Mouse (Mus musculus): ENCODE results near the gene Atf7ip. TPM values are rescaled to one million over a fixed set of nuclear protein-coding genes. Genes with fewer than 3 reads are reported as not detected.

Atf7ip gene
- polyA plus RNA-seq, 1 experiment from 2014 or later, result 38.2 TPM

DNA sequence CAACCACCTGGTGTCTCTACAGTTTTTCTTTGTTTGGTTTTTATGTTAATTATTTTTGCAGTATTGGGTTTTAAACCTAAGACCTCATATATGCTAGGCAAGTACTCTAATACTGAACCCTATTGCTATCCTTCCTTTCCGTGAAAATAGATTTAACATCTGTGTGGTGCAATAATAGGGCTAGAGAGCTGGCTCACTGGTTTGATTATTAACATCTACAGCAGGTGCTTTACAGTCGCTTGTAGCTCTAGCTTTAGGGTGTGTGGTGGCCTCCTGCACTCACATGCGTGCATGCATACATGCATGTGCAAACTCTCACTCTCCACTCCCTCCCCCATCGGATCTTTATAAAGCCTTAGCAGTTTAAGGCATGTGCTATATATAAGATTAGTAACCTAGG, 19.6 kb downstream of the Atf7ip start:
- ATAC-seq, result no peak
- Histone ChIP-seq H3K9ac (ENCODE audit: low read depth, low read length) (no peak overlapping the region), H3K36me3 (ENCODE audit: control insufficient read depth, insufficient read depth, low read length) (no peaks in the 10 kb centered on the region), H3K4me2 (ENCODE audit: low read length) (no peak overlapping the region), H3K9me3 (replicated peaks; ENCODE audit: control insufficient read depth, low read length, poor library complexity, severe bottlenecking) (0 out of 2 replicates have a peak, but pooled peaks cover 4% of the 10 kb centered on the region), H3K4me1 (ENCODE audit: control insufficient read depth, insufficient read depth, low read length) (peaks cover 6% of the 10 kb centered on the region), H3K27ac (ENCODE audit: low read length) (no peak overlapping the region), H3K4me3 (ENCODE audit: low read depth, low read length) (no peak overlapping the region), H3K27me3 (ENCODE audit: control insufficient read depth, insufficient read depth, low read depth, low read length) (no peaks in the 10 kb centered on the region)
- 96% methylated on average over 4 of the region's 4 CpGs for WGBS

DNA sequence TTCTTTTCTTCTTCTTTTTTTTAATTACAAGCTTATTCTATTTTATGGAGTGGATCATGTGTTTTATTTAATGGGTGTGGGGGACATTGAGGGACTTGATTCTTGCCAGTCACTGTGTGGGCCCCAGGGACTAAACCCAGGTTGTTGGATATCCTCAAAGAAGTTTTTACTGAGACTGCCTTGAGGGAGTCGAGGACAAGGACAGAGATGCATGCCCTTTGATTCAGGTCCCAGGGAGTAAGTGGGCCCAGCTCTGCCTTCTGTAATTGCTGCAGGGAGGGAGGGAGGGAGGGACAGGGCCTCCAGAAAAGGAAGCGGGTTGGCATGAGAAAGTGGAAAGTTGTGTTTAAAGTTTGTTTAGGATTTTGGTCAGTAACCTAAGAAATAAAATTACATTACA, 23.2 kb downstream of the Atf7ip start:
- no peaks in the 10 kb centered on the region for H3K27me3 ChIP-seq (ENCODE audit: control insufficient read depth, insufficient read depth, low read depth, low read length)
- H3K9me3 ChIP-seq (replicated peaks; ENCODE audit: control insufficient read depth, low read length, poor library complexity, severe bottlenecking), result 0 out of 2 replicates have a peak, but pooled peaks cover 4% of the 10 kb centered on the region
- no peak overlapping the region for H3K4me3 ChIP-seq (ENCODE audit: low read depth, low read length)
- H3K27ac ChIP-seq (ENCODE audit: low read length), result no peak overlapping the region
- no peaks in the 10 kb centered on the region for H3K36me3 ChIP-seq (ENCODE audit: control insufficient read depth, insufficient read depth, low read length)
- no peak for ATAC-seq
- no peak overlapping the region for H3K9ac ChIP-seq (ENCODE audit: low read depth, low read length)
- H3K4me2 ChIP-seq (ENCODE audit: low read length), result no peak overlapping the region
- peaks cover 11% of the 10 kb centered on the region for H3K4me1 ChIP-seq (ENCODE audit: control insufficient read depth, insufficient read depth, low read length)
- 82% methylated on average over 2 of the region's 2 CpGs for WGBS

- no peaks in the 10 kb centered on the region for H3K27me3 ChIP-seq (ENCODE audit: control insufficient read depth, insufficient read depth, low read depth, low read length)
- WGBS, result 65% methylated on average over 7 of the region's 7 CpGs
- ATAC-seq, result no peak
- H3K4me1 ChIP-seq (ENCODE audit: control insufficient read depth, insufficient read depth, low read length), result peaks cover 25% of the 10 kb centered on the region
- H3K9ac ChIP-seq (ENCODE audit: low read depth, low read length), result no peak overlapping the region
- peak overlapping the region; percentile 89 for H3K27ac ChIP-seq (ENCODE audit: low read length)
- H3K36me3 ChIP-seq (ENCODE audit: control insufficient read depth, insufficient read depth, low read length), result no peaks in the 10 kb centered on the region
- no peak overlapping the region for H3K4me3 ChIP-seq (ENCODE audit: low read depth, low read length)
- H3K4me2 ChIP-seq (ENCODE audit: low read length), result no peak overlapping the region
- H3K9me3 ChIP-seq (replicated peaks; ENCODE audit: control insufficient read depth, low read length, poor library complexity, severe bottlenecking), result no peaks in the 10 kb centered on the region
Observed at GRCm38 (mm10) chr6:136531792-136532230, 25.8 kb downstream of the Atf7ip start.

GRCm38 (mm10) chr6:136532535-136533291, 26.7 kb downstream of the Atf7ip start:
- ATAC-seq, result peak; percentile 93
- WGBS, result 8% methylated on average over 7 of the region's 7 CpGs
- Histone ChIP-seq H3K4me3 (ENCODE audit: low read depth, low read length) (peak overlapping the region; percentile 22), H3K4me1 (ENCODE audit: control insufficient read depth, insufficient read depth, low read length) (peaks cover 25% of the 10 kb centered on the region), H3K27ac (ENCODE audit: low read length) (peak overlapping the region; percentile 91), H3K36me3 (ENCODE audit: control insufficient read depth, insufficient read depth, low read length) (peaks cover 2% of the 10 kb centered on the region; the same call in 1 of the 2 replicates), H3K27me3 (ENCODE audit: control insufficient read depth, insufficient read depth, low read depth, low read length) (no peaks in the 10 kb centered on the region), H3K9me3 (replicated peaks; ENCODE audit: control insufficient read depth, low read length, poor library complexity, severe bottlenecking) (no peaks in the 10 kb centered on the region), H3K4me2 (ENCODE audit: low read length) (peak overlapping the region; percentile 47), H3K9ac (ENCODE audit: low read depth, low read length) (0 out of 2 replicates have a peak overlapping the region, but pooled peaks have one; percentile 26)

DNA sequence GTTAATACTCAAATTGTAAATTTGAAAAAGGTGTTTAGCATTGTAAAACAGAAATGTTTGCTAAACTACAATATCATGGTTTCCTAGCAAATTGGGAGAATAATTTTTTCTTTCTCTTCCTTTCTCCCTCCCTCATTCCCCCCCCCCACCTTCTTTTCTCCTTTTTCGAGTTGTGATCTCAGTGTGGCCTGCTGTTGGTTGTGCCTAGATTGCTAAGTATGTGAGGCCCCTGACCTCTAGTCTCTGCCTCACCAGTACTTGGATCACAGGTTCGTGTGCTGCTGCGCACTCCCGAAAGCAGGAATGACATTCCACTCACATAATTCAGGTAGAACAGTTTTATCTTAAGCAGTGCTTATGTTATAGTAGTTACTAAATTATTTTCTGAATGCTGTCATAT, 27.8 kb downstream of the Atf7ip start:
- Histone ChIP-seq H3K4me1 (ENCODE audit: control insufficient read depth, insufficient read depth, low read length) (peaks cover 25% of the 10 kb centered on the region), H3K4me2 (ENCODE audit: low read length) (peak overlapping the region; percentile 46), H3K9me3 (replicated peaks; ENCODE audit: control insufficient read depth, low read length, poor library complexity, severe bottlenecking) (no peaks in the 10 kb centered on the region), H3K36me3 (ENCODE audit: control insufficient read depth, insufficient read depth, low read length) (peaks cover 2% of the 10 kb centered on the region; the same call in 1 of the 2 replicates), H3K27me3 (ENCODE audit: control insufficient read depth, insufficient read depth, low read depth, low read length) (no peaks in the 10 kb centered on the region), H3K27ac (ENCODE audit: low read length) (no peak overlapping the region), H3K9ac (ENCODE audit: low read depth, low read length) (0 out of 2 replicates have a peak overlapping the region, but pooled peaks have one; percentile 35), H3K4me3 (ENCODE audit: low read depth, low read length) (no peak overlapping the region)
- ATAC-seq, result no peak
- 55% methylated on average over 4 of the region's 4 CpGs for WGBS

DNA sequence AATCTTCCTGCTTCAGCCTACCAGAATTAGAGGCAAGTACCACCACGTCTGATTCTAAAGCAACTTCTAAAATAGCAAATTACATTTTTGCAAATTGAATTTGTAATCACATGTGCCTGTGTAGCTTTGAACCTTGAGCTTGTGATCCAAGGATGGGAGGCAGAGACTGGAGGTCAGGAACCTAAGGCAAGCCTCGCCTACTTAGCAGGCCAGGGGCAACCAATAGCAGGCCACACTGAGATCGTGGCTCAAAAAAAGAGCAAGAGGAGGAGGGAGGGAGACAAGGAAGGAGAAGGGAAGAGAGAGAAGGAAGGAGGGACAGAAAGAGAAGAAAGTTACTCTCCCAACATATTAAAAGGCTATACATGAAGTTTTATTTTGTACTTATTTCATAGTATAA, 28.5 kb downstream of the Atf7ip start:
- peak overlapping the region; percentile 33 for H3K4me2 ChIP-seq (ENCODE audit: low read length)
- H3K4me3 ChIP-seq (ENCODE audit: low read depth, low read length), result no peak overlapping the region
- no peak for ATAC-seq
- no peak overlapping the region for H3K27ac ChIP-seq (ENCODE audit: low read length)
- WGBS, result 53% methylated on average over 3 of the region's 3 CpGs
- no peaks in the 10 kb centered on the region for H3K27me3 ChIP-seq (ENCODE audit: control insufficient read depth, insufficient read depth, low read depth, low read length)
- peaks cover 2% of the 10 kb centered on the region; the same call in 1 of the 2 replicates for H3K36me3 ChIP-seq (ENCODE audit: control insufficient read depth, insufficient read depth, low read length)
- H3K9me3 ChIP-seq (replicated peaks; ENCODE audit: control insufficient read depth, low read length, poor library complexity, severe bottlenecking), result no peaks in the 10 kb centered on the region
- H3K4me1 ChIP-seq (ENCODE audit: control insufficient read depth, insufficient read depth, low read length), result peaks cover 25% of the 10 kb centered on the region
- no peak overlapping the region for H3K9ac ChIP-seq (ENCODE audit: low read depth, low read length)

DNA sequence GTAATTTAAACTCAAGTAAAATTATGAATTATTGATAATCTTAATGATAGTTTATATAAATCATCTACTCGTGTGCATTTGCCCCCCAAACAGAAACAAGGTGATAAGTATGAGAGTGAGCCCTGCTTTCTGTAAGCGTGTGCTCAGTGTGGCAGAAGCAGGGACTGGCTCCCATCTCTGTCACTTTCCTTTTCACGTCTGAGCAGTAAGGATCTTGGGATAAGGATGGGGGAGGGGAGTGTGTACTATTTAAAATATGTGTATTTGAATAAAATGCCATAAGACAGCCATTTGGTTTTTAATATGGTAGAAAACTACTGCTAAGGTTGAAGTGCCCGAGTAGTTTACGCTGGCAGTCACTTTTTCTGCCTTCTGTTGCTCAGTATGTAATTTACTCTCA, 29.2 kb downstream of the Atf7ip start:
- Histone ChIP-seq H3K4me1 (ENCODE audit: control insufficient read depth, insufficient read depth, low read length) (peaks cover 25% of the 10 kb centered on the region), H3K9me3 (replicated peaks; ENCODE audit: control insufficient read depth, low read length, poor library complexity, severe bottlenecking) (no peaks in the 10 kb centered on the region), H3K27ac (ENCODE audit: low read length) (peak overlapping the region; percentile 46), H3K9ac (ENCODE audit: low read depth, low read length) (no peak overlapping the region), H3K27me3 (ENCODE audit: control insufficient read depth, insufficient read depth, low read depth, low read length) (no peaks in the 10 kb centered on the region), H3K36me3 (ENCODE audit: control insufficient read depth, insufficient read depth, low read length) (peaks cover 2% of the 10 kb centered on the region; the same call in 1 of the 2 replicates), H3K4me3 (ENCODE audit: low read depth, low read length) (peak overlapping the region; percentile 7; the same call in 1 of the 2 replicates), H3K4me2 (ENCODE audit: low read length) (0 out of 2 replicates have a peak overlapping the region, but pooled peaks have one; percentile 28)
- 44% methylated on average over 5 of the region's 5 CpGs for WGBS
- ATAC-seq, result no peak

DNA sequence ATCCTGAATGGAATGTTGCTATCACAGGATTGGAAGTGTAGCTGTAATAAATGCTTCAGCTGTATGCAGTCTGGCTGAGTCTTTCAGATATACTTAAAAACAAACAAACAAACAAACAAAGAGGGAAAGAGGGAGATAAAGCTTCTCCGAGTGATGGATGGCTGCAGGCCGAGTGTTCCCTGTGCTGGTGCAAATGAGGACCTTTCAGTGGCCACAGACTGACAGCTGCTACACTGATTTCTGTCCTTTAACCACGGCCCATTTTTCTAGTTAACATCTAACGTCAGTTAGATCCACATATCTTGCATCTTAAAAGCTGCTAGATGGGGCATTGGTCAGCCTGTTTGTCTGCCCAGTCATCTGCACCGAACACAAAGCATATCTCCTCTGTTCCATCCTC, 30.2 kb downstream of the Atf7ip start:
- Histone ChIP-seq H3K36me3 (ENCODE audit: control insufficient read depth, insufficient read depth, low read length) (peaks cover 5% of the 10 kb centered on the region), H3K27ac (ENCODE audit: low read length) (peak overlapping the region; percentile 81), H3K9me3 (replicated peaks; ENCODE audit: control insufficient read depth, low read length, poor library complexity, severe bottlenecking) (no peaks in the 10 kb centered on the region), H3K4me3 (ENCODE audit: low read depth, low read length) (peak overlapping the region; percentile 3; the same call in 1 of the 2 replicates), H3K4me2 (ENCODE audit: low read length) (peak overlapping the region; percentile 49), H3K27me3 (ENCODE audit: control insufficient read depth, insufficient read depth, low read depth, low read length) (no peaks in the 10 kb centered on the region), H3K9ac (ENCODE audit: low read depth, low read length) (peak overlapping the region; percentile 35), H3K4me1 (ENCODE audit: control insufficient read depth, insufficient read depth, low read length) (peaks cover 28% of the 10 kb centered on the region)
- 36% methylated on average over 5 of the region's 5 CpGs for WGBS
- ATAC-seq, result no peak

GRCm38 (mm10) chr6:136541350-136541749, 35.4 kb downstream of the Atf7ip start:
- peaks cover 23% of the 10 kb centered on the region for H3K4me1 ChIP-seq (ENCODE audit: control insufficient read depth, insufficient read depth, low read length)
- no peaks in the 10 kb centered on the region for H3K9me3 ChIP-seq (replicated peaks; ENCODE audit: control insufficient read depth, low read length, poor library complexity, severe bottlenecking)
- H3K9ac ChIP-seq (ENCODE audit: low read depth, low read length), result no peak overlapping the region
- ATAC-seq, result peak; percentile 11; the same call in 1 of the 2 replicates
- H3K4me3 ChIP-seq (ENCODE audit: low read depth, low read length), result no peak overlapping the region
- peak overlapping the region; percentile 33 for H3K4me2 ChIP-seq (ENCODE audit: low read length)
- H3K27ac ChIP-seq (ENCODE audit: low read length), result peak overlapping the region; percentile 80
- 12% methylated on average over 5 of the region's 5 CpGs for WGBS
- H3K27me3 ChIP-seq (ENCODE audit: control insufficient read depth, insufficient read depth, low read depth, low read length), result no peaks in the 10 kb centered on the region
- peaks cover 5% of the 10 kb centered on the region for H3K36me3 ChIP-seq (ENCODE audit: control insufficient read depth, insufficient read depth, low read length)
